Mouse (Mus musculus) lung, postnatal 4 days (tissue): ENCODE data around the gene Cgnl1.

Experiments
- DNase-seq, 2 experiments: peaks; one replicate each; pipeline ENCODE4 v3.0.0; 2021

The Cgnl1 gene

GRCm38 (mm10) chr9:71766306-71766705 is 5.1 kb downstream of the Cgnl1 start:
- DNase-seq, result no peak

GRCm38 (mm10) chr9:71764551-71764950 is 6.9 kb downstream of the Cgnl1 start:
- no peak for DNase-seq

GRCm38 (mm10) chr9:71763273-71763672 is 8.1 kb downstream of the Cgnl1 start:
- DNase-seq, result no peak

GRCm38 (mm10) chr9:71761663-71762062 is 9.7 kb downstream of the Cgnl1 start:
- DNase-seq, result no peak

- DNase-seq, result no peak
Measured at GRCm38 (mm10) chr9:71760518-71761141, 10.8 kb downstream of the Cgnl1 start.

- DNase-seq, result peak in 1 of 2 experiments; percentile 47
Measured at GRCm38 (mm10) chr9:71759893-71760292, 11.5 kb downstream of the Cgnl1 start.

- DNase-seq, result no peak
Measured at GRCm38 (mm10) chr9:71757386-71757785, 14.0 kb downstream of the Cgnl1 start.

GRCm38 (mm10) chr9:71756916-71757315 is 14.5 kb downstream of the Cgnl1 start:
- DNase-seq, result peak; percentile 32 to 50

- DNase-seq, result peak; percentile 31 to 60
Measured at GRCm38 (mm10) chr9:71753981-71754380, 17.4 kb downstream of the Cgnl1 start.

GRCm38 (mm10) chr9:71753529-71753928 is 17.9 kb downstream of the Cgnl1 start:
- no peak for DNase-seq

- no peak for DNase-seq
Measured at GRCm38 (mm10) chr9:71753117-71753516, 18.3 kb downstream of the Cgnl1 start.

GRCm38 (mm10) chr9:71750015-71750672 is 21.3 kb downstream of the Cgnl1 start:
- DNase-seq, result peak; percentile 71 to 76

GRCm38 (mm10) chr9:71746405-71746804 is 25.0 kb downstream of the Cgnl1 start:
- no peak for DNase-seq

- no peak for DNase-seq
Measured at GRCm38 (mm10) chr9:71738081-71738930, 33.1 kb downstream of the Cgnl1 start.

GRCm38 (mm10) chr9:71737257-71738023 is 34.0 kb downstream of the Cgnl1 start:
- no peak for DNase-seq

GRCm38 (mm10) chr9:71735886-71736285 is 35.5 kb downstream of the Cgnl1 start:
- no peak for DNase-seq

GRCm38 (mm10) chr9:71733559-71733958 is 37.8 kb downstream of the Cgnl1 start:
- no peak for DNase-seq

GRCm38 (mm10) chr9:71728822-71729311 is 42.5 kb downstream of the Cgnl1 start:
- no peak for DNase-seq

- DNase-seq, result no peak
Measured at GRCm38 (mm10) chr9:71727233-71727632, 44.2 kb downstream of the Cgnl1 start.

- DNase-seq, result no peak
Measured at GRCm38 (mm10) chr9:71726121-71726520, 45.3 kb downstream of the Cgnl1 start.

- no peak for DNase-seq
Measured at GRCm38 (mm10) chr9:71722366-71722765, 49.0 kb downstream of the Cgnl1 start.

GRCm38 (mm10) chr9:71716995-71717394 is 54.4 kb downstream of the Cgnl1 start:
- no peak for DNase-seq

- no peak for DNase-seq
Measured at GRCm38 (mm10) chr9:71710776-71711175, 60.6 kb downstream of the Cgnl1 start.
